Mouse (Mus musculus): ENCODE measurements around the gene Cdc25a. TPM values are rescaled to one million over a fixed set of nuclear protein-coding genes. Genes with fewer than 3 reads are reported as not detected.

The Cdc25a gene
- total RNA-seq, 1 experiment from 2014 or later: 9.1 TPM

DNA sequence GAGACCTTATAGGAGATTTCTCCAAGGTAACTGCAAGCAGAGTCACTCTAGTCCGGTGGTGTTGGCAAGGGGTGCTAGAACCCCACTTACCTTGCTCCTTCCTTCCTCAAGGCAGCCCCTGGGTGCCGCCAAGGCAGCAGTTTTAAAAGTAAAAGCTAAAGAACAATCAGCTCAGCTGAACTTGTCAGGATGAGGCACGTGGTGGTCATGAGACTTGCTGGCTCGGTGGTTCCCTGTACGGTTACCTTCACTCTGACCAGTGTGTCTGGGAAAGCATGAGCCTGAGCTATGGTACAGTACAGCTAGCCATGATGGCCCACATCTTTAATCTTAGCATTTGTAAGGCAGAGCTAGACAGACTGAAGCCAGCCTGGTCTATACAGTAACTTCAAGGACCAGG lies 11.9 kb downstream of the Cdc25a start:
- ATAC-seq (replicated peaks; ENCODE audit: insufficient number of reproducible peaks, low FRiP score, low TSS enrichment, poor library complexity, severe bottlenecking): no peak

DNA sequence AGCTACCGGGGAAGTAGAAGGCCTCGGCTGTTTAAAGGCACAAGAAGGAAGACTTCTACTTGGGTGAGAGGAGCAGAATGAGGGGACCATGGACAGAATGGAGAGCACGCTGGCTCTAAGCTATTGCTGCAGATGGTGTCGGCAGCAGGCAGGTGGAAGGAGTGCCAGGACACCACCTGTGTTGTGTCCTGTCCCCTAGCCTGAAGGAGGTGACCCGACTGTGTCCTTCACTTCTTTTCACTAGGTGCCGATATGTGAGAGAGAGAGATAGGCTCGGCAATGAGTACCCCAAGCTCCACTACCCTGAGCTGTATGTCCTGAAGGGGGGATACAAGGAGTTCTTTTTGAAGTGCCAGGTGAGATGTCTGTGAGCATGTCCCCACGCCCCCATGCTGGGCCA lies 16.1 kb downstream of the Cdc25a start:
- ATAC-seq (replicated peaks; ENCODE audit: insufficient number of reproducible peaks, low FRiP score, low TSS enrichment, poor library complexity, severe bottlenecking): no peak

DNA sequence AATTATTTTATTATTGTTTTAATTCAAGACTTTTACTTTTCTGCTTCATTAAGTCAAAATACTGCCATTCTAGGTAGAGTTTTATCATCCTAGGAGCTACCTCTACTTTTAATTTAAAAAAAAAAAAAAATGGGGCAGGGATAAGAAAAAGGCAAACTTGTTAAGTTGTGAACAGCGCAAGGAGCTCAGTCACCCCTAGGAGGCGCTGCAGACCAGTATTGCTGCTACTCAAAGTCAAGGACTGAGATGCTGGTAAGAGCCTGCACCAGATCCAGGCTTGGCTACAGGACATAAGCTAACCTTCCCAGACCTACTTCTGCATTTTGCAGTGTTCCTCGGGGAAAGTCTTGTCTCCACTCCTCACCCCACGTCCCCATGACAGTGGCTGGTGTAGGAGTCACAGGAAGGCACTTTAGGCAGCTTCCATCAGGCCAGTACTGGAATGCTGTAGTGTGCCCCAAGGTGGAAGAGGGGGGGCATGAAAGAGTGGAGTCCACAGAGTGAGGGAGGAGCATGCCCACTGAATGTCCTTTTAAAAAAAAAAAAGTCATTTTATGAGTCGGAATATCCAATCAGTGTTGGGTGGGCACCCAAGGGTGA lies 17.4 kb downstream of the Cdc25a start:
- ATAC-seq (replicated peaks; ENCODE audit: insufficient number of reproducible peaks, low FRiP score, low TSS enrichment, poor library complexity, severe bottlenecking): peak; percentile 72

DNA sequence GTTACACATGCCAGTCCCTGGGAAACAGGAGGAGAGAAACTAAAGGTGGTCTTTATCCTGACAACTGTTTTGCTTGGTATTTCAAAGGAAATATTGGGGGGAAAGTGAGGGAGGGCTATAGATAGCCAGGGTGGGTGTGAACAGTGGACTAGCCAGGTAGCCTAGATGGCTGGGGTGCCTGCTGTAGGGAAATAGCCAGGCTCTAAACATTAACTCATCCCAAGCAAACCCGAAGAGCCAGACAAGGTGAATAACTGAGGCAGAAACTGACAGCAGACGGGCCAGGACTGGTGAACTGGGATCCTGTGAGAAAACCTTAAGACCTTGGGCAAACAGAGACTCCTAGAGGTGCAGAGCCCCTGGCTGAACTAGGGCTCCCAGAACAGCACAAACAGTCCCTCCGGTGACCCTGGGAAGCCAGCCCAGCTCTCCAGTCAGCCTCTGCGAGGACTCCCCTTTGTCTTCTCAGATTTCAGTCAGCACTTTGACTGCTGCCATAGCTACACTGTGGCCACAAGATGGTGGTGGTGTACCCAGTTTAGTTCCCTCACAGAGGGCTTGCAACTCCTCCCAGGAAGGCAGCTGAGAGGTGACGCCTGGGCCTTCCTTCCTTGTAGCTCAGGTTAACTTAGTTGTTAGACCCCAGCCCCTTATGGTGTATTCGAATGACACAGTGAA lies 19.2 kb downstream of the Cdc25a start:
- peak; percentile 59 for ATAC-seq (replicated peaks; ENCODE audit: insufficient number of reproducible peaks, low FRiP score, low TSS enrichment, poor library complexity, severe bottlenecking)

DNA sequence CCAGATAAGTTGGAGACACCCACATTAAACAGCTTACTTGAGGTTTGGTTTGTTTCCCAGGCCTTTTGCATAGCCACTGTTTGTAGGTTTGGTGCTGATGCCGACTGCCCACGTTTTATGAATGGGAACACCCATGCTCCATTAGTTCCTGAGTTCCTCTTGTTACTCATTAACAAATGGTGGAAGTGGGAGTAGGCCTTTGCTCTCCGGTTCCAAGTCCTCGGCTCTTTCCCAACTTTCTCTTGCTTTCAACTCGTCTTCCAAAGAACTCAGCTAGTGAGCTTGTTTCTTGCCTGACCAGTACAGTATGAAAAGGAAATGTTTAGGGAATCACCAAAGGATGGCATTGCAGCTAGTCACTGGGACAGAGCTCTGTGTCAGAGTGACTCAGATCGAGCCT lies 20.2 kb downstream of the Cdc25a start:
- no peak for ATAC-seq (replicated peaks; ENCODE audit: insufficient number of reproducible peaks, low FRiP score, low TSS enrichment, poor library complexity, severe bottlenecking)

DNA sequence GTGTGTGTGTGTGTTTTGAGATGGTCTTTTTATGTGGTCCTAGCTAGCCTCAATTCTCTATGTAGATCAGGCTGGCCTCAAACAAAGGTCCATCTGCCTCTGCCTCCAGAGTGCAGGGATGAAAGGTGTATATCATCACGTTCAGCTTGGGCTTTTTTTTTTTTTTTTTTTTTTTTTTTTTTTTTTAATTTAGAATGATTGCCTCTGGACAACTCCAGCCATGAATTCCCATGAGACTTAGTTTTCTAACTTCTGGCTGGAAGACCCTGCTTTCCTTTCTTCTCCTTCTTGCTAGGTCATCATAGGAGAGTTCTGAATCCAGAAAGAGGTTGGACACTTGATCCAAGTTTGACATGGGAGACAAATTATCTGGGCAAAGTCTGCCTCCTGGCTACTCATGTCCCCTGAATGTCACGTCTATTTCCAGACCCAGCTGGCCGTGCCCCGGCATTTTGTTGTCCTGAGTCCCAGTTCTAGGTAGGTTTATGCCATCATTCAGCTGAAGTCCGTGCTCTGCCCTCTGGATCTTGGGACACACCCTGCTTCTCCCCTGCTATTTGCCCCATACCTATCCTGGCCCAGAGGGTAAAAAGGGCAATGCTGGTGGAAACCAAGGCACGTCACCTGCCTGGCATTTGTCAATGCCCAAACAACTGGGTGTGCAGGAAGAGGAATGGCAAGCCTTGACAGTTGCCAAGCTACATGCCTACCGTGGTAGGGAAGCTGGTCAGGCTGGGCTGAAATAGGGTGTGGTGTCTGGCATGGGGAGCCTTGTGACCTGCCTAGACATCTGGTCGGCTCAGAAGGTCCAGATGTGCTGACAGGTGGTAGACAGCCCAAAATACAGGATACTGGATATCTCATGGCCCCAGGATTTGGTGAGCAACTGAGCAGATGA lies 21.1 kb downstream of the Cdc25a start:
- ATAC-seq (replicated peaks; ENCODE audit: insufficient number of reproducible peaks, low FRiP score, low TSS enrichment, poor library complexity, severe bottlenecking): no peak

DNA sequence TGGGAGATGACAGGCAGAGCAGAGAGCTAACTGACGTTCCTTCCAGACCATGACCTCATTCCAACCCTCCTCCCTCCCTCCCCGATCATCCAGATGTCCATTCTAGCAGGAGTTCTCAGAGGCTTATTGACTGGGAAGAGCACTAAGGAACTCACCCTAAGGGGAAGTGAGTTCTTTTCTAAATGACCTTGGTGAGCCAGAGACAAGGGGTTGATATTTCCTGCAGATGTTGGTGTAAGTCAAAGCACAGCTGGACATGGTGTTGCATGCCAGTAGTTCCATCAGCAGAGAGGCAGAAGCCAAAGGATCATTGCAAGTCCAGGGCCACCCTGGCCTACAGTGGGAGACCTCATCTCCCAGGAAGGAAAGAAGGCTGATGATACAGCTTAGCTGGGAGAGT lies 22.6 kb downstream of the Cdc25a start:
- no peak for ATAC-seq (replicated peaks; ENCODE audit: insufficient number of reproducible peaks, low FRiP score, low TSS enrichment, poor library complexity, severe bottlenecking)

DNA sequence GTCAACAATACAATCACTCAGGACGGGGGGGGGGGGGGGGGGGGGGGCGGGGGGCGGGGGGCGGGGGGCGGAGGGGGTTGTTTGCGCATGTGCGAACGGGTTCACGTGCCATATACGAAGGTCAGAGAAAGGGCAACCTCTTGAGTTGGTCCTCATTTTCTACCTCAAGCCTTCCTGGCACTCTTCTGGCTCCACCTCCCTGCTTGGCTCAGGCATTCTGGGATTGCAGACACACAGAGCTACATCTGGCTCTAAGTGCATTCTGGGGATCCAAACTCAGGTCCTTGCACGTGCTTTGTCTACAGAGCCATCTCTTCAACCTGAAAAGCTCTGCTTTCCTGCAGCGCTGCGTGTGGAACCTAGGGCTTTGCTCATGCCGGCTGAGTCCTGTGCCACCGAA lies 24.0 kb downstream of the Cdc25a start:
- ATAC-seq (replicated peaks; ENCODE audit: insufficient number of reproducible peaks, low FRiP score, low TSS enrichment, poor library complexity, severe bottlenecking): no peak

DNA sequence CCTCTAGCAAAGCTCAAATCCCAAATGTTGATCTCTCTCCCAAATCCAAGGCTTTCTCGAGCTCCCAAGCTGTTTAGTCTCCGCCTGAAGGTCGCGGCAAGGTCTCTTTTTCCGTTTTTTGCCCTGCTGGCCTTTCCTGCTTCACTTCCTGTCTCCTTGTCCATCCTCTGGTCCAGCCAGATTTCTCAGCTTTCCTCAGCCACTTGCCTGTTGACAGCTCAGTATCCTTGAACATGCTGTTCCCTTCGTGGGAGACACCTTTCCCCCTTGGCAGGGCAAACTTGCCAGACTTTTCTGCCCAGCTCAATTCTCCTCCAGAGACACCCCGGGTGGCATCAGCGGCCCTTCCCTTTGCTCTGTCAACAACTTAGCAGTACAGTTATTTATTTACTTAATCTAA lies 24.4 kb downstream of the Cdc25a start:
- ATAC-seq (replicated peaks; ENCODE audit: insufficient number of reproducible peaks, low FRiP score, low TSS enrichment, poor library complexity, severe bottlenecking): no peak

DNA sequence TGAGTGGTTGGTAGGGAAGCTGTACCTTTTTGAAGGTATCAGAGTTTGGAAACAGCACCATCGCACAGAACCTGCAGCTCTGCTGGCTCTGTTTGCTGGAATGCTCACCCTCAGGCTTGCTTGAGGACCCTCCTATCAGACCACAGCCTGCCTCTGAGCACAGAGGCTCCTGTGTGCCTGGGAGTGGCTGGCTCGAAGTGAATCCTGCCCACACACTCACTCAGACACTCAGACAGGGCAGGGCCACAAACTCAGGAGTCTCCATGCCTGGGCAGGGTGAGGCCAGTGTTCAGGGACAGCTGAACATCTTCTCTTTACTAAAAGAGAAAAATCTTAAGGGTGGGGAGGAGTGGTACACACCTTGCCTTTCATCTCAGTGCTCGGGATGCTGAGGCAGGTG lies 25.2 kb downstream of the Cdc25a start:
- no peak for ATAC-seq (replicated peaks; ENCODE audit: insufficient number of reproducible peaks, low FRiP score, low TSS enrichment, poor library complexity, severe bottlenecking)

DNA sequence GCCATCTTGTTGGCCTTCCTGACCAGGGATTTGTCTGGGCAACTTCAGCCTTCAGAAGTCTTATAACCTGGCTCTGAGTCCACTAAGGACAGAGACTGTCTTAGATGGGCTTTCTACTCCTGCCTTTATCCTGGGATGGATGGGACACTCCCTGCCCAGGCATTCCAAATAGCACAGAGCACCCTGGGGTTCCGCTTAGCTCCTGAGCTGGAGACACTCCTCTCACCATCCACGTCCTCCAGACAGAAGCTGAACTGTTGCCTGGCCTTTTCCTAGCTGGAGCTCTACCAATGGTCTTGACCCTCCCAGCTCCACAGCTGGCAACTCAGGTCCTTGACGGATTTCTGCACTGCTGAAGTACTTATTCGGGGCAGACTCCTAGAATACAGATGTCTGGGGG lies 26.9 kb downstream of the Cdc25a start:
- ATAC-seq (replicated peaks; ENCODE audit: insufficient number of reproducible peaks, low FRiP score, low TSS enrichment, poor library complexity, severe bottlenecking): no peak

DNA sequence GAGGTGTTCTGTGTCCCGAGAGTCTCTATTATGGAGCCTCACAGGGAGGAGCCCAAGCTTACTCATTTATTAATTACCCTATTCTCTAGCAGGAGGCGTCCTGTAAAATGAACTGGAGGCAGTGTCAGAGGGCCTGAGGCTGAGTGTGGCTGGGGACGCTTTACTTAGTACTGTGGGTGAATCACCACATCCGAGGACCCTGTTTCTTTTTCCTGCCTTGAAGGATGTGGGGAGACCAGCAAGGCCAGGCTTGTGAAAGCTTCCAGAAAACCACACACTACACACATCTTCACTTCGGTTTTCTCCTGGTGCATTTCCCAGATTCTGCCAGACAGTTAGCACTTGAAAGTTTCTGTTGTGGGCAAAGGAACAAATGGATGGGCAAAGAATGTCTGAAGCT lies 27.4 kb downstream of the Cdc25a start:
- ATAC-seq (replicated peaks; ENCODE audit: insufficient number of reproducible peaks, low FRiP score, low TSS enrichment, poor library complexity, severe bottlenecking): no peak

DNA sequence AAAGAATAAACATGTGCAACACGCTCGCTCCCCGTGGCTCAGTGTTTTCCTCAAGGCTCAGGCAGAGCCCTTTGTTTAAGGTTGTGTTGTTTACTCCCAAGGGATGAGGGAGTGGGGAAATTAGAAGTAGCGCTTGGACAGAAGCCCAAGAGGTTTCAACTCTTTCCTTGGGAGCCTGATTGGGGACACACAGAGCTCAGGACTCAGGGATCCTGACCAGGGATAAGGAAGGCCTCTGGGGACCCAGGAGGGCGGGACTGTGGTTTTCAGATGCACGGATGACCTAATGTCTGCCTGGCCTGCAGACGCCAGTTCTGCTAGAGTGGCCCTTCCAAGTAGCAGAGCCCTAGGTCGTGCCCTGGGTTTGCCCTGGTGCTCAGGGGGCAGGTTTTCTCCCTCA lies 31.9 kb downstream of the Cdc25a start:
- ATAC-seq (replicated peaks; ENCODE audit: insufficient number of reproducible peaks, low FRiP score, low TSS enrichment, poor library complexity, severe bottlenecking): no peak

DNA sequence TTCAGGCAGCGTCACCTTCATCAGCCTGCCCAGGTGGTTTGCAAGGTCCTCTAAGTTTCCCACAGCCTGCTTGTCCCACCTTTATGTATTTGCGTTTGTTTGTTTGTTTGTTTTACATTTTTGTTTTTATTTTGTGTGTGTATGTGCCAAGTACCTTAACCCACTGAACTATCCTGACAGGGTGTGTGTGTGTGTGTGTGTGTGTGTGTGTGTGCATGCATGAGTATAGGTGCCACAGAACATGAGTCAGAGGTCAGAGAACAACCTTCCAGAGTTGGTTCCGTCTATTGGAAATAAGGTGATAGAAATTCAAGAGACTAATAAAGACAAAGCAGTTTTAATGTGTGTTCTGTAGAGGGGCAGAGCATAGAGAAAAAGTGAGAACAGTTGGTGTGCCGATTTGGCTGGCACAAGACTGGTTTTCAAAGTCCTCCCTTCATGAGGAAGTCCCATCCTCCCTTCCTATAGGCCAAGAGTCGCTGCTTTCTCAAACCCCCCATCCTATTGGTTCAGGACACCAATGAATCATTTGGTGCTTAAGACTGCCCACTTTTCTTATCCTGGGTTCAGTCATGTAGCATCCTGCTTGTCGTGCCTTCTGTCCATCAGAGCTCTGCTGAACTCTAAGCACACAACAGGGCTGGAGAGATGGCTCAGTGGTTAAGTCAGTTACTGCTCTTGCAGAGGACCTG lies 32.5 kb downstream of the Cdc25a start:
- no peak for ATAC-seq (replicated peaks; ENCODE audit: insufficient number of reproducible peaks, low FRiP score, low TSS enrichment, poor library complexity, severe bottlenecking)

DNA sequence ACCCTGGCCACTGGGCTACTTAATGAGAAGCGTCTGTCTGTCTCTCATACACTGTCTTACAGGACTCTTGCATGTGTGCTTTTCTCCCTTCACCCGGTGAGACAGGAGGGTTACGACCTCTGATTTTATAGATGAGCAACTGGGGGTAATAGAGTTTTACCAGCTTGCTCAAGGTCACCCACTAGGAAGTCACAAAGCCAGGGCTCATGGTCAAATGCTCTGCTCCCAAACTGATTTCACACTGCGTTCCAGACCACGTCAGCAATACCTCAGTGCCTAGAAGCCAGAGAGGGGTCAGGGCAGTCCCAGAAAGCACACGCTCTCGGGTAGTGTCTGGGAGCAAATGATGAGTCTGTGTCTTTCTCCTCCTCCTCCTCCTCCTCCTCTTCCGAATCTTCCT lies 33.7 kb downstream of the Cdc25a start:
- ATAC-seq (replicated peaks; ENCODE audit: insufficient number of reproducible peaks, low FRiP score, low TSS enrichment, poor library complexity, severe bottlenecking): no peak

DNA sequence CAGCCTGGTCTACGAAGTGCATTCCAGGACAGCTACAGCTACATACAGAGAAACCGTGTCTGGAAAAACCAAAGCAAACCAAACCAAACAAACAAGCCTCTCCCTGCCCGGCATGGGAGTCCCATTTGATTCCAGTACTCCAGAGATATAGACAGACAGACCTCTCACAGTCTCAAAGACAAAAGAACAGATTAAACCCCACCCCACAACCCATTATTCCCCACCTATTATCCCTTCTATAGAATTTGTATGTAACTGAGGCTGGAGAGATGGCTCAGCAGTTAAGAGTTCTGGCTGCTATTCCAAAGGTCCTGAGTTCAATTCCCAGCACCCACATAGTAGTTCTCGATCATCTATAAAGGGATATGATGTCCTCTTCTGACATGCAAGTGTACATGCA lies 34.5 kb downstream of the Cdc25a start:
- no peak for ATAC-seq (replicated peaks; ENCODE audit: insufficient number of reproducible peaks, low FRiP score, low TSS enrichment, poor library complexity, severe bottlenecking)

DNA sequence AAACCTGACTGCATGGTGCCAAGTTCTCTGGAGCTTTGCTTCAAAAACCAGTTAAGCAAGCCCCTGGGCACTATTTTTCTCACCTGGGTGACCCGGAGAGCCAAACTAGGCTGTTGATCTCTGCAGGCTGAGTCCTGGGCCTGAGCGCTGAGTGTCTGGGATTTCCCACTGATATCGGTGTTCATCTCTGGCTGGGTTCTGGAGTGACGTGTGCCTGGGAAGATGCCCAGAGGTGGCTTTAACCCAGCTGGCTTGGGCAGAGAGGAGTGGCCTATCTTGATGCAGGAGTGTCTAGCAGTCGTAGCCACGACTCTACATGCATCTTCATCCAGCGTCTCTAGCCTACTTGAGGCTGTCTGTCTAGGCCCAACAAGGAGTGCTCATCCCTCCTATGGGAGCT lies 36.4 kb downstream of the Cdc25a start:
- ATAC-seq (replicated peaks; ENCODE audit: insufficient number of reproducible peaks, low FRiP score, low TSS enrichment, poor library complexity, severe bottlenecking): no peak

DNA sequence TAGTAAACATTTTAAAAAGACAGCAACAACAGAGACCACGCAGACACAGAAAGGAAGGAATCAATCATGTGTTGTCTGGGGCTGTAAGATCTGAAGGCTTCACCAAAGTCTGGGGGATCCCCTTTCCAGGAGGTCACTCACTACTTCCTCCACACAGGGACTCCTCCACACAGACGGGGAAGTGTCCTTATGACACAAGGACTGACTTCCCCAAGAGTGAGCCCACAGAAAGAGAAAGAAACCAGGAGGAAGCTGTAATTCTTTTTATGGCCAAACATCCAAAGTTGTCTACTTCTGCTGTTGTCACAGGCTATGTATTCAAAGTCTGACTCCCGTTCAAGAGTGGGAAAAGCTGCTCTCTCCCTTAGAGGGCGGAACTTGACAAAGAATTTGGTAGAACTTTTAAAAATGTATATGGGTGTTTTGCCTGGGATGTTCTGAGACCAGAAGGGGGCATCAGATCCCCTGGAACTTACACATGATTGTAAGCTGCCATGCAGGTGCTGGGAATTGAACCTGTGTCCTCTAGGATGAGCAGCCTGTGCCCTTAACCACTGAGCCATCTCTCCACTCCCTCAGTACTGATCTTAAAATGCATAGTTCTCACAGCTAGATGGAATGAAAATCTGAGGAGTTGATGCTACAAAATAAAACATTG lies 39.0 kb downstream of the Cdc25a start:
- peak; percentile 99 for ATAC-seq (replicated peaks; ENCODE audit: insufficient number of reproducible peaks, low FRiP score, low TSS enrichment, poor library complexity, severe bottlenecking)

DNA sequence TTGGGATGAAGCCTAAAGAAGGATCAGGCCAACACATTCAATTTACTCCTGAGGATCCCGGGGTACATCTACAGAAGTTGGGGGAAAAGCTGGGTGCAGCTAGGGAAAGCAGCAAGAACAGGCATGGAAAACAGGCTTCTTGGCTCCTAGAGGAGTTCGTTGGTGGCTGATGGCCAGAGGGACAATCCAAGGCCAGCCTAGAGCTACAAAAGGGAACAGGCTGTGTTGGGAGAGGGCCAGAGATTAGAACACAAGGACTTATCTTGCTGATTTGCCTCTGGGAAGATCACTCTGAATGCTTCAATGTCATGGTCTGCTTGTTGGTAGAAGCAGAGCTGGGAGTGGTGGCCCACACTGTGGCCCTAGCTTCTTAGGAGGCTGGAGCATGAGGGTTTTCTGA lies 42.6 kb downstream of the Cdc25a start:
- no peak for ATAC-seq (replicated peaks; ENCODE audit: insufficient number of reproducible peaks, low FRiP score, low TSS enrichment, poor library complexity, severe bottlenecking)
